Mouse (Mus musculus) hindbrain, embryonic 15.5 days (tissue): ENCODE measurements around the gene Grm8. TPM values are rescaled to one million over a fixed set of nuclear protein-coding genes. Genes with fewer than 3 reads are reported as not detected.

Experiments
- ATAC-seq: fragments of 200-750 bp; cut with Nextera tagmentation; 2 replicates; pipeline ENCODE4 v1.8.0; 2017; ENCODE audit warnings: low read depth, moderate number of reproducible peaks, moderate TSS enrichment; ENCODE audit not compliant: low FRiP score
- H3K27ac ChIP-seq: fragments of 300-500 bp; sonication (generic); replicated peaks from 2 replicates; pipeline ENCODE4 v1.5.1; 2015; ENCODE audit warnings: mild to moderate bottlenecking, inconsistent platforms
- H3K27me3 ChIP-seq: fragments of 300-500 bp; sonication (generic); 2 replicates; pipeline ENCODE4 v1.6.1; 2015; ENCODE audit warnings: control low read depth, inconsistent platforms
- H3K36me3 ChIP-seq: fragments of 300-500 bp; sonication (generic); 2 replicates; pipeline ENCODE4 v1.6.1; 2015; ENCODE audit warnings: control low read depth, inconsistent platforms
- H3K4me1 ChIP-seq: fragments of 300-500 bp; sonication (generic); replicated peaks from 2 replicates; pipeline ENCODE4 v1.6.1; 2015; ENCODE audit warnings: control low read depth, inconsistent platforms
- H3K4me2 ChIP-seq: fragments of 300-500 bp; sonication (generic); 2 replicates; pipeline ENCODE4 v1.6.1; 2015; ENCODE audit warnings: moderate library complexity, mild to moderate bottlenecking, inconsistent platforms
- H3K4me3 ChIP-seq: fragments of 300-500 bp; sonication (generic); 2 replicates; pipeline ENCODE4 v1.5.1; 2015; ENCODE audit warnings: mild to moderate bottlenecking, inconsistent platforms
- H3K9ac ChIP-seq: fragments of 300-500 bp; sonication (generic); 2 replicates; pipeline ENCODE4 v1.6.1; 2015; ENCODE audit warnings: inconsistent platforms
- H3K9me3 ChIP-seq: fragments of 300-500 bp; sonication (generic); 2 replicates; pipeline ENCODE4 v1.6.1; 2016; ENCODE audit warnings: control low read depth, inconsistent platforms
- WGBS: fragments of 180-500 bp; shearing (Covaris S2); methylation state at CpG from one replicate; pipeline ENCODE4 v1.1.7; 2015; 5-methylcytosine and 5-hydroxymethylcytosine counted together
- polyA plus RNA-seq: library from polyadenylated mRNA; unstranded; fragments of >200 nt; fragmentation: Nextera tagmentation; extraction: Ambion mirVana; gene quantifications from 2 replicates; pipeline ENCODE4 v1.2.1, GENCODE M21; 2015

Gene Grm8
- polyA plus RNA-seq, 1 experiment from 2014 or later, result 11.3 TPM

DNA sequence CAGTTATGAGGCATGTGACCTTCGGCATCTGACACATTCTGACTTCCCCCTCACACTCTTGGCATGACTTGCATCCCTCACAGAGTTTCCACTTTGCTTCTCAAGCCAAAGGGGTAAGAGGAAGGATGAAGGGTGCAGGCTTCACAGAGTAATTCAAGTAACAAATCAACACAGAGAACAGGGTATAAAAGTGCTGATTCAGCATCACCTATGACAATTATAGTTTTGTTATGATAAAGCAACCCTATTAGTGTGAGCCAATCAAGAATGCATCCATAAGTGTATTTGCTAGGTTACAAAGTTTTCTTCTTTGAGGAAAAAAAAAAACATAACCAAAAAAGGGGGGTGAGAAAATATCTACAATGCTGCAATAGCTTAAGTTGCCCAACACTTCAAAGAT lies 117.3 kb downstream of the Grm8 start:
- Histone ChIP-seq H3K27ac (no peak overlapping the region), H3K4me3 (no peak overlapping the region), H3K9ac (no peak overlapping the region), H3K4me2 (no peak overlapping the region), H3K36me3 (no peaks in the 10 kb centered on the region), H3K9me3 (no peaks in the 10 kb centered on the region), H3K27me3 (no peaks in the 10 kb centered on the region), H3K4me1 (no peaks in the 10 kb centered on the region)
- WGBS, result 86% methylated on average over 1 of the region's 1 CpGs
- no peak for ATAC-seq

DNA sequence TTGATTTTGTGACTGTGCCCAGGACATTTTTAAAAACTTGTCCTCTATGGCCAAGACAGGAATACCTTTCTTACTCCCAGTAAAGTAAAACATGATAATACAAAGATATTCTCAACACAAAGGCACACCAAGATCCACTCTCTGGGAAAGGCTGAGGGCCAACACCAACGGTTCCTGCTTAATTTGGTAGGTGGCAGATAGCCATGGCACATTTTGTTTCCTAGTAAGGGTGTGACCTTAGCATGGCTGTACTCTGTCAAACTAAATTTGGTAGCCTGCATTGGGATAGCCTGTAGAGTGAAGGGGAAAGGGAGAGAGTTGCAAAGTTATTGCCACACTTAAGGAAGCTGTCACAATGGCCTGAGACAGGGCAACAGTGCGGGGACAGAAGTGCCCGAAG lies 128.0 kb downstream of the Grm8 start:
- H3K27ac ChIP-seq, result no peak overlapping the region
- 89% methylated on average over 3 of the region's 3 CpGs for WGBS
- no peak overlapping the region for H3K4me2 ChIP-seq
- no peak overlapping the region for H3K9ac ChIP-seq
- H3K36me3 ChIP-seq, result no peaks in the 10 kb centered on the region
- H3K27me3 ChIP-seq, result no peaks in the 10 kb centered on the region
- no peak for ATAC-seq
- no peaks in the 10 kb centered on the region for H3K9me3 ChIP-seq
- no peak overlapping the region for H3K4me3 ChIP-seq
- no peaks in the 10 kb centered on the region for H3K4me1 ChIP-seq

DNA sequence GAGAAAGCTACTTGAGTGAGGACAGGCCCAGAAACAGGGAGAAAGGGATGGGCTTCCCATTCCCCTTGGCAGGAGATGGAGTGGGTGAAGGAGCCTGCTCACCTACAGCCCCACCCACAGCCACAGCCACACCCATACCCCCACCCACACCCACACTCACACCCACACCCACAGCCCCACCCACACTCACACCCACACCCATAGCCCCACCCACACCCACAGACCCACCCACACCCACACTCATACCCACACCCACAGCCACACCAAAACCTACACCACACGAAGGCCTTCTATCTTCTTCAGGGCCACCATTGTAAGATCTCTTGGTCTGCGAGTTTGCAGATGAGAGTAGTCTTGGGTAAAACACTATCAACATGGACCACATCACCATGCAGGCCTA lies 137.7 kb downstream of the Grm8 start:
- 97% methylated on average over 2 of the region's 2 CpGs for WGBS
- no peaks in the 10 kb centered on the region for H3K27me3 ChIP-seq
- no peak overlapping the region for H3K9ac ChIP-seq
- no peak overlapping the region for H3K4me3 ChIP-seq
- H3K27ac ChIP-seq, result no peak overlapping the region
- no peaks in the 10 kb centered on the region for H3K4me1 ChIP-seq
- no peak for ATAC-seq
- no peaks in the 10 kb centered on the region for H3K36me3 ChIP-seq
- H3K9me3 ChIP-seq, result no peaks in the 10 kb centered on the region
- no peak overlapping the region for H3K4me2 ChIP-seq

DNA sequence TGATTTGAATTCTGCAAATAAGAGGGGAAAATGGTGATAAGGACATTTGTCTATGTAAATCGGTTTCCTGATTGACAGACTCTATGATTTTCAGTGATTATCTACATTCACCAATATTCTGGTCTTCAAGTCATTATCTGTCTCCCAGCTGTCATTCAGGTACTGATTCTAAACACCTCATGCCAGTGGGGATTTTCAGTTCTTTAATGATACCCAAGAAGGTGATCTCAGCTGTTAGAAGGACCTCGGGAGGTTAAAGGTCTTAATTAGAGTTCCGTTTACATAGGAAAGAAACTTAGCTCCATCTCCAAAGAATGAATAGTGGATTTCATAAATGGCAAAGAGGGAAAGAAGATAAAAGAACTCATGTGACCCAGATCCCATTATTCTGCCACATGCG lies 143.7 kb downstream of the Grm8 start:
- Histone ChIP-seq H3K4me1 (no peaks in the 10 kb centered on the region), H3K27ac (no peak overlapping the region), H3K36me3 (no peaks in the 10 kb centered on the region), H3K9me3 (no peaks in the 10 kb centered on the region), H3K4me2 (no peak overlapping the region), H3K9ac (no peak overlapping the region), H3K4me3 (no peak overlapping the region), H3K27me3 (no peaks in the 10 kb centered on the region)
- WGBS, result 72% methylated on average over 4 of the region's 4 CpGs
- no peak for ATAC-seq

DNA sequence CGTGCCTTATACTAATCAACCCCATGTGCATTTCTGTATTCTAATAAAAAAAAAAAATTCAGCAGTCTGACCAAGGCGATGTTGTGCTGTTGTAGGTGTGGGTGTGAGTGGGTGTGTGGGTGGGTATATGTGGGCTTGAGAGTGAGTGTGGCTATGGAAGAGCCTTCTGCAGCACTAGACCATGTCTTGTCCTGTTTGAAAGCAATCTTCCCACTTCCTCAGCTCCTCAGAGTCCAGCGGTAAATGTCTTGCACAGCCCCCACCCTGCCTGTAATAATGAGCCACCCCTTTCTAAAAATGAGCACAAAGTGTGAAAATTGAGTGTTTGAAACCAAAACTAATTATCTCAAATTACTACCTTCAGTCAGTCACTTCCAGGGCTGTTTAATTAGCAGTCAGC lies 152.4 kb downstream of the Grm8 start:
- Histone ChIP-seq H3K4me1 (no peaks in the 10 kb centered on the region), H3K4me2 (no peak overlapping the region), H3K27me3 (no peaks in the 10 kb centered on the region), H3K4me3 (no peak overlapping the region), H3K36me3 (no peaks in the 10 kb centered on the region), H3K27ac (no peak overlapping the region), H3K9me3 (no peaks in the 10 kb centered on the region), H3K9ac (no peak overlapping the region)
- WGBS, result 86% methylated on average over 3 of the region's 3 CpGs
- peak; percentile 42; the same call in 1 of the 2 replicates for ATAC-seq

DNA sequence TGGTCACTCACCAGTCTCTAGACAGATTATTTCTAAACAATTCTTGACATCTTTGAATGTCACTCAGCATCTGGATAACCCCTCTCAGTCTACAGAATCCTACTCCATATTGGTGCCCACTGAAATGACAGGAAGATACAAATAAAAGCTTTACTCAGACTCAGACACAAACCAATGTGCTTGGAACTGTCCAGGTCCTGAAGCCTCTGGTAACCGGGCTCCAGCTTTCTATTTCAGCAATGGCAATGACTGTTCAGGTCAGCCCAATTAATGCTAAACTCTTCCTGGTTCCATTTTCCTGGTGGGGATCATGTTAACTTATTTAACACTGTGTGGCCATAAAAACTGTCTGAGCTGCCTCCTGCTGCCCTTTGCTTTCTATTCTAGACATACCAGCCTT lies 153.0 kb downstream of the Grm8 start:
- no peaks in the 10 kb centered on the region for H3K27me3 ChIP-seq
- H3K9me3 ChIP-seq, result no peaks in the 10 kb centered on the region
- H3K4me1 ChIP-seq, result no peaks in the 10 kb centered on the region
- no peaks in the 10 kb centered on the region for H3K36me3 ChIP-seq
- no peak overlapping the region for H3K4me3 ChIP-seq
- H3K4me2 ChIP-seq, result no peak overlapping the region
- no peak for ATAC-seq
- no peak overlapping the region for H3K27ac ChIP-seq
- H3K9ac ChIP-seq, result no peak overlapping the region
- 58% methylated on average over 1 of the region's 1 CpGs for WGBS

DNA sequence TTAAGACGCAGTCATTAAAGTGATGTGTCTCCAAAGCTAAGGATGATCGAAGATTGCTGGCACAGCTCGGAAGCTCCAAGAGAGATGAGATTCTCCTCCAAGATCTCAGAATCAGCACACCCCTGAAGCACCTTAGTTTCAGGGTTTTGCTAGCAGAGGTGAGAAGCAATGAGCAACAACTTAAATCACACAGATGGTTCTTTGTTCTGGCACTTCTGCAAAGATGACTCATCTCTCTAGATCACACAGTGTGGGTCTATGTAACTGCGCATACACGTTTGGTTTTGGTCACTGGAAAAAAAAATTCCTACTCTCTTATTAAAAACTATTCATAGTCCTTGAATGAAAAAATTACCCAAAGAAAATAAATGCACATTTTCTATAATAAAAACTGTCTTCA lies 157.6 kb downstream of the Grm8 start:
- no peak overlapping the region for H3K9ac ChIP-seq
- 93% methylated on average over 5 of the region's 5 CpGs for WGBS
- no peak for ATAC-seq
- H3K27me3 ChIP-seq, result no peaks in the 10 kb centered on the region
- H3K4me3 ChIP-seq, result no peak overlapping the region
- H3K36me3 ChIP-seq, result no peaks in the 10 kb centered on the region
- no peak overlapping the region for H3K27ac ChIP-seq
- H3K4me1 ChIP-seq, result no peaks in the 10 kb centered on the region
- no peak overlapping the region for H3K4me2 ChIP-seq
- H3K9me3 ChIP-seq, result no peaks in the 10 kb centered on the region

DNA sequence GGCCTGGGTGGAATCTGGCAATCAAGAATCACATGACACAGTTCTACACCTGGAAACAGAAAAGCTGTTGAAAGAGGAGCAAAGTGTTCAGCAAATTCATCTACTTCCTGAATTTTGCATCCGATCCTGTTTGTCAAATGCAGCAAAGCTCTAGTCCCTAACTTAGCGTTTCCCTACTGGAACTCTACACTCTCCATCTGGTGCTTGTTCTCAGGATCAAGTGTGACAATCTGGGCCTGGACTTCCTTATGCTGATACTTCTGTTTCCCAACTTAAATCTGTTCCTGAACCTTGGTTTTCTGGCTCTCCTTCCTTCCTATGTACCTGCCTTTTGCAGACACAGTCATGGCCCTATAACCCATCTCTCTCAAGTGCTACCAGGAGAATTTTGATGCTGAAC lies 166.1 kb downstream of the Grm8 start:
- H3K4me1 ChIP-seq, result no peaks in the 10 kb centered on the region
- H3K36me3 ChIP-seq, result no peaks in the 10 kb centered on the region
- 92% methylated on average over 2 of the region's 2 CpGs for WGBS
- no peak overlapping the region for H3K4me3 ChIP-seq
- no peak for ATAC-seq
- H3K27ac ChIP-seq, result no peak overlapping the region
- H3K27me3 ChIP-seq, result no peaks in the 10 kb centered on the region
- no peaks in the 10 kb centered on the region for H3K9me3 ChIP-seq
- no peak overlapping the region for H3K4me2 ChIP-seq
- H3K9ac ChIP-seq, result no peak overlapping the region

DNA sequence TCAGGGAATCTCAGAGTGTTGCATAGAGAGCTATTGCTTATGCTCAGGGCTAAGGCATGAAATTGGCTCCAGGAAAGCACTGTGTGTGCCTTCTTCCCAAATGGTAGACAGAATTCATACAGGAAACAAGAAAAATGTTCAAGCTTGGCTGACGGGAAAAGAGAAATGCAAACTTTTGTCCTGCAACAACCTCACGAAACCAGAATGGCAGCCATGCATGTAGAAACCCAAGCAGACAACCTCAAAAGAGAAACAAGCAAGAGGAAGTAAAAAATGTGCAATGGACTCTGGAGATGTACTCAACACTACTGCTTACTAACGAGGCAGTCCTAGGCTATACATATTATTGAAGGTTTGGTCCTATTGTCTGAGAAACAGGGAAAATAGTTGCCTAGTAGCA lies 167.9 kb downstream of the Grm8 start:
- H3K36me3 ChIP-seq, result no peaks in the 10 kb centered on the region
- no peaks in the 10 kb centered on the region for H3K9me3 ChIP-seq
- no peak overlapping the region for H3K4me3 ChIP-seq
- no peak for ATAC-seq
- 86% methylated on average over 3 of the region's 3 CpGs for WGBS
- H3K4me2 ChIP-seq, result no peak overlapping the region
- no peaks in the 10 kb centered on the region for H3K27me3 ChIP-seq
- H3K27ac ChIP-seq, result no peak overlapping the region
- no peak overlapping the region for H3K9ac ChIP-seq
- no peaks in the 10 kb centered on the region for H3K4me1 ChIP-seq

DNA sequence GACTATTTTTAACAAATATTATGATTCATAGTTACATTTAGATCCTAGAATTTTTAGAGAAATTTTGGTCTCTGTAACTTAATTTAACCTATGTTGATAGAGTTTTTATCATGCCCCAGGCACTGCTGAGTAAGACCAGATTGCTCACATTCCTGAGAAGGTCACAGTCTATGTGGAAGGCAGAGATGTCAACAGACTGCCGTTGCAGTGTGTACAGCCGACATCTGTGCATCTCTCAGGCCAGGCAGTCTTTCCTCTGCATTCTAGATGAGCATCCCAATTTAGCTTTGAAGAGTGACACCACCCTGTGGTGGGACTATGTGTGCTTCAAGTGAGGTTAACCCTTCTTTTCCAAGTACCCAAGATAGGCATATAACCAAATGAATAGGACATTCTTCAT lies 169.7 kb downstream of the Grm8 start:
- Histone ChIP-seq H3K9ac (no peak overlapping the region), H3K9me3 (no peaks in the 10 kb centered on the region), H3K4me2 (no peak overlapping the region), H3K27ac (no peak overlapping the region), H3K36me3 (no peaks in the 10 kb centered on the region), H3K4me1 (no peaks in the 10 kb centered on the region), H3K4me3 (no peak overlapping the region), H3K27me3 (no peaks in the 10 kb centered on the region)
- no peak for ATAC-seq
- 65% methylated on average over 2 of the region's 2 CpGs for WGBS

DNA sequence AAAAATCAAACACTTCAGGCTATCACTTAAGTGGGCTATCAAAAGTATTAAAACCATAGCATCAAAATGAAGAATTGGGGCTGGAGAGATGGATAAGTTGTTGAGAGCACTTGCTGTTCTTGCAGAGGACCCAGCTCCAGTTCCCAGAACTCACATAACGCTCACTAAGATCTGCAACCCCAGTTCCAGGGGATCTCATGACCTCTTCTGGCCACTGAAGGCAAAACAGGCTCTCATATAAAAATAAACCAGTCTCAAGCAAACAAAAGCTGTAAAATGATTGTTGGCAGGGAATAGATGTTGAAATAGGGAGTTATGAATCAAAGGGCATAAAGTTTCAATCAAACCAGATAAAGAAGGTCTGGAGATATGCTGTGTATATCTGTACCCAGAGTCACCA lies 171.1 kb downstream of the Grm8 start:
- Histone ChIP-seq H3K9me3 (no peaks in the 10 kb centered on the region), H3K4me2 (no peak overlapping the region), H3K27me3 (no peaks in the 10 kb centered on the region), H3K36me3 (no peaks in the 10 kb centered on the region), H3K4me3 (no peak overlapping the region), H3K9ac (no peak overlapping the region), H3K4me1 (no peaks in the 10 kb centered on the region), H3K27ac (no peak overlapping the region)
- 83% methylated on average over 1 of the region's 1 CpGs for WGBS
- no peak for ATAC-seq

DNA sequence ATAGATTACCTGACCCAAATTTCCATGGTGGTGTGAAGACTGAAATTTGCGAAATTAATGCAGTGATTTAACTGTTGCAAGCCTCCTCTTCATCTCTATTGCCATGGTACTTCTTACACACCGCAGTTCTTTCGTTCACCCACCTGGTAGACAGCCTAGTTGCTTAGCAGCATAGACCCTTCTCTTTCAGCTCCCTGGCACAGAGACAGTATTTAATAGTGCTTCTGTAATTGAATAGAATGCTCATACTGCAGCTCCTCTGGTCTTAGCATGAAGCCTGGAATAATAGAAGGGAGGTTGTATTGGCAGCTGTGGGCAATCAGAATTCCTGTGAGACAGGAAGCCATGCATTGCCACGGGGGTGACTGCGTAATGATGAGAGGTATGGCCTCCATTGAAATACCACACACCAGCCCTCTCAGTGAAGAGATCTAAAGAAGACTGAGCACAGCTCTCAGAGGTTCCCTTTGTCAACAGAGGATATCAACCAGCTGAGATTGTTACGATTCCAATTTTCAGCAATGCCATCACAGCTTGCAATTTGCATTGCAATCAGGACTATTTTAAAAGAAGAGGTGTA lies 178.6 kb downstream of the Grm8 start:
- ATAC-seq, result no peak
- H3K4me1 ChIP-seq, result no peaks in the 10 kb centered on the region
- H3K9me3 ChIP-seq, result no peaks in the 10 kb centered on the region
- H3K36me3 ChIP-seq, result no peaks in the 10 kb centered on the region
- no peak overlapping the region for H3K27ac ChIP-seq
- no peak overlapping the region for H3K9ac ChIP-seq
- H3K27me3 ChIP-seq, result no peaks in the 10 kb centered on the region
- no peak overlapping the region for H3K4me3 ChIP-seq
- WGBS, result 65% methylated on average over 6 of the region's 6 CpGs
- no peak overlapping the region for H3K4me2 ChIP-seq

DNA sequence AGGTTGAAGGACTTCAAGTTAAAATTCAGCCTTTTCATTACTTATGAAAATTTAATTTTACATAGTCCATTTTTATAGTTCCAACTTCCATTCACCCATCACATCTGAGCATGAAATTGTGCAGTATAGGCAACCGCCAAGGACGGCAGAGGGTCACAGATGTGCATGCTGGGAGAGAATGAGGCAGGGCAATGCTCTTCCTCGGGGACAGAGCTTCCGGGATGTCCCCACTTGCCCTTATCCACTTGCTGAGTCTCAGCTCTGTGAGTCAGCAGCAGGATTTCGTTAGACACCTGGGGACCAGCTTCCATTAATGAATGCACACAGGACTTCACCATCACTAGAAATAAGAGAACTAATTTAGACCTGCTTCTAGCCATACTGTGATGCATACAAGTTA lies 183.5 kb downstream of the Grm8 start:
- no peaks in the 10 kb centered on the region for H3K27me3 ChIP-seq
- H3K4me2 ChIP-seq, result no peak overlapping the region
- ATAC-seq, result no peak
- no peaks in the 10 kb centered on the region for H3K9me3 ChIP-seq
- 47% methylated on average over 5 of the region's 5 CpGs for WGBS
- no peak overlapping the region for H3K9ac ChIP-seq
- no peaks in the 10 kb centered on the region for H3K4me1 ChIP-seq
- H3K36me3 ChIP-seq, result no peaks in the 10 kb centered on the region
- H3K27ac ChIP-seq, result no peak overlapping the region
- H3K4me3 ChIP-seq, result no peak overlapping the region
